Mouse (Mus musculus): ENCODE results near the gene Slc23a2.
A peak's percentile ranks its signal among the peaks of the same experiment; 100 is the strongest.

Slc23a2 gene

GRCm38 (mm10) chr2:132144971-132145691, at the start of gene Slc23a2:
TSS of gene Slc23a2 (minus strand) at chr2:132145108.
- peak; percentile 38 to 47 for DNase-seq

GRCm38 (mm10) chr2:132190602-132191161, 45.8 kb upstream of the Slc23a2 start:
- no peak for DNase-seq

GRCm38 (mm10) chr2:132183874-132184273, 39.0 kb upstream of the Slc23a2 start:
- no peak for DNase-seq

GRCm38 (mm10) chr2:132180463-132181205, 35.7 kb upstream of the Slc23a2 start:
- DNase-seq: no peak

- DNase-seq: no peak
Measured at GRCm38 (mm10) chr2:132179371-132179770, 34.5 kb upstream of the Slc23a2 start.

- DNase-seq: no peak
Measured at GRCm38 (mm10) chr2:132177406-132177805, 32.5 kb upstream of the Slc23a2 start.

- no peak for DNase-seq
Measured at GRCm38 (mm10) chr2:132176289-132176848, 31.5 kb upstream of the Slc23a2 start.

GRCm38 (mm10) chr2:132174048-132174447, 29.1 kb upstream of the Slc23a2 start:
- no peak for DNase-seq

GRCm38 (mm10) chr2:132171939-132172338, 27.0 kb upstream of the Slc23a2 start:
- DNase-seq: no peak

GRCm38 (mm10) chr2:132169150-132169549, 24.2 kb upstream of the Slc23a2 start:
- no peak for DNase-seq

- no peak for DNase-seq
Measured at GRCm38 (mm10) chr2:132163626-132164025, 18.7 kb upstream of the Slc23a2 start.

GRCm38 (mm10) chr2:132157482-132157881, 12.6 kb upstream of the Slc23a2 start:
- no peak for DNase-seq

- DNase-seq: no peak
Measured at GRCm38 (mm10) chr2:132152670-132153069, 7.8 kb upstream of the Slc23a2 start.

- DNase-seq: no peak
Measured at GRCm38 (mm10) chr2:132151592-132151991, 6.7 kb upstream of the Slc23a2 start.

- DNase-seq: no peak
Measured at GRCm38 (mm10) chr2:132150926-132151325, 6.0 kb upstream of the Slc23a2 start.

- no peak for DNase-seq
Measured at GRCm38 (mm10) chr2:132146502-132146901, 1.6 kb upstream of the Slc23a2 start.

GRCm38 (mm10) chr2:132143943-132144927, 673 bp downstream of the Slc23a2 start:
- DNase-seq: peak; percentile 19 to 21

- no peak for DNase-seq
Measured at GRCm38 (mm10) chr2:132142606-132143005, 2.3 kb downstream of the Slc23a2 start.

GRCm38 (mm10) chr2:132140536-132140935, 4.4 kb downstream of the Slc23a2 start:
- DNase-seq: no peak

- no peak for DNase-seq
Measured at GRCm38 (mm10) chr2:132139099-132139498, 5.8 kb downstream of the Slc23a2 start.

- DNase-seq: no peak
Measured at GRCm38 (mm10) chr2:132135876-132136637, 8.9 kb downstream of the Slc23a2 start.
